Mouse (Mus musculus): Measurements from ENCODE around the gene Becn1. TPM values are rescaled to one million over a fixed set of nuclear protein-coding genes. Genes with fewer than 3 reads are reported as not detected.
"Not testable (repeated sequence)": the region's sequence is repeated elsewhere in the genome, so short reads cannot be mapped to it uniquely, and the experiment has no call there.

Gene Becn1
- total RNA-seq (2021): 100 to 1,000 TPM; 210 to 218 TPM
- long read RNA-seq, experiment 1, full-length matches to known transcripts: 197 of 224 reads
- long read RNA-seq, experiment 1, partial matches to known transcripts: 7 of 224 reads
- long read RNA-seq, experiment 1, other reads (novel, unspliced or antisense): 20 of 224 reads
- long read RNA-seq, experiment 2, full-length matches to known transcripts: 128 of 162 reads
- long read RNA-seq, experiment 2, partial matches to known transcripts: 8 of 162 reads
- long read RNA-seq, experiment 2, other reads (novel, unspliced or antisense): 26 of 162 reads

DNA sequence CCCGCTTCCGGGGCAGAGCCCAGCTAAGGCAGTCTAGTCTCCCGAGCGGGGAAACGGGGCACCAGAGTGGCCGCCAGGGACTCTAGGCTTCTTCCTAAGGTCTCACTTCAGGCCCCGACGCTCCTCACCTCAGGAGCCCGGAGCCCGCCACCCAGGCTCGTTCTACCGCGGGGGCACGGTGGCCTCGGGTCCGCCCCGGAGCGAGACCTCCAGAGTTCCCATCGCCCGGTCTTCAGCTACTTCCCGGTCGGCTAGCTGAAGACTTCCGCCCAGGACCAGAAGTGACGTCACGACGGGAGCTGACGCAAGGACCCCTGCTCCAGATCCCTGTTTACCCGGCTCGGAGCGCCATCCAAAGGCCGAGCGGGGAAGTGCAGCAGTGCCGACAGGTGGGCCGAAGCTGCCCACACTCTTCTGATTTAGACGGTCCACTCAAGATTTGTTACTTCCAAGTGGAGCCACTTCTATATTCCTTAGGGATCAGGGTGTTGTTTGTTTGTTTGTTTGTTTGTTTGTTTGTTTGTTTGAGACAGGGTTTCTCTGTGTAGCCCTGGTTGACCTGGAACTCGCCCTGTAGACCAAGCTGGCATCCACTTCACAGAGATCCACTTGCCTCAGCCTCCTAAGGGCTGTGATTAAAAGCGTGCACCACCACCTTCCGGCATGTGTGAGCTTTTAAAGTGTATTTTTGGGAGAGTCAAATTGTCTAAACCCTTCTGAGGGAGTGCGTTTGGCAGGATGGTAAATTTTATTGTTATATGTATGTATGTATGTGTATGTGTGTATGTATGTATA is at the start of gene Becn1:
Gene Becn1 (minus strand): TSS at position 283 of the 795 bp plus-strand sequence.
- H3K4me3 ChIP-seq: peak within 1 kb of the TSS; percentile 90
- intact Hi-C loops (cut with DNase I): loop anchor here (1.0 kb wide), 2 partner anchors 49 to 91 kb away; partner anchors contain the start of gene Vps25
- peak; percentile 98 for TF ChIP-seq CTCF (IDR thresholded peaks at IDR 0.05)
- peak within 1 kb of the TSS; percentile 85 for H3K27ac ChIP-seq
- peak; percentile 94 to 98 for DNase-seq (ENCODE audit: extremely low spot score in 1 of 2, low spot score in 2 of 2)

DNA sequence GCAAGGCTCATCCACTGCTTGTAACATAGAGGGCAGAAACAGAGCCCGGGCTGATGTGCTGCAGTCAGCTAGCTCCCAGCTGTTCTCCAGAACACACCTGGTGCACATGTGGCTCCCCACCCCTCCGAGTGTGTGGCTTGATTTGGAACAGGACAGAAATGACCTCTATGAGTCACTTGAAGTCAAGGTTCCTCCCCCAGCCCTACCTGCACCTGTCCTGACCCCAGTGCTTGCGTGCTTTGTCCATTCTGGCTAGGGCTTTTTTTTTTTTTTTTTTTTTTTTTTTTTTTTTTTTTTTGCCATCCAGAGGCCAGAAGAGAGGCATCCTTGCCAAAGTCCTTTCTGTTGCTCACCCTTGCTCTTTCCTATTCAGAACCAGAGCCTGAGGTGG is 49.6 kb upstream of the Becn1 start:
- Histone ChIP-seq H3K4me3 (no peak overlapping the region), H3K27ac (no peak overlapping the region)
- DNase-seq (ENCODE audit: extremely low spot score in 1 of 2, low spot score in 2 of 2): no peak
- TF ChIP-seq CTCF (IDR thresholded peaks at IDR 0.05): no peak
- intact Hi-C loops (cut with DNase I): no loop called here

DNA sequence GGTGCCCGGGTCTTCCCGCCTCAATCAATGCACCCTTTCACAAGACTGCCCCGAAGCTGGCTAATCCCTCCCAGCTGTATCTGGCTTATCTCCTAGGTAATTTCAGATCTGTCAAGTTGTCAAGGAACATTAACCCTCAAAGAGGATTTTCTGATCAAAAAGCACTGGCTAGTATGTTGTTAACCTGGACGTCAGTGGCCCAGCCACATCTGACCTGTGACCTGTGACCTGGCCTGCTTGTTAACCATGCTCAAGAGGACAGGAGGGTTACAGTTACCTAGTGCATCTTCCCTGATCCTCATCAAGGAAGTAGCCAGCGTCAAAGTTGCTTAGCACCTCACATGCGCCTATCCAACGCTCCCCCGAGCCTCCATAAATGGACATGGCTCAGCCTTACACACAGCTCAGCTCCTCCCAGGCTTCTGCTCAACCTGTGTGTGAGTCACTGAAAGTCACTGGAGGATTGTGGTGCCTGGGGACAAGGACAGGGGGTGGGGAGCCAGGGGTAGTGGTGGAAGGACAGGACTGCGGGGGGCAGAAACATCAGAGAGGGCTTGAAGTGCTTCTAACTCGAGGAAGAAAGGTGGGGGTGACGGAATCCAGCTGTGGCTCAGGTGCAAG is 49.1 kb upstream of the Becn1 start:
- DNase-seq (ENCODE audit: extremely low spot score in 1 of 2, low spot score in 2 of 2): no peak
- Histone ChIP-seq H3K4me3 (no peak overlapping the region), H3K27ac (no peak overlapping the region)
- intact Hi-C loops (cut with DNase I): no loop called here
- no peak for TF ChIP-seq CTCF (IDR thresholded peaks at IDR 0.05)

DNA sequence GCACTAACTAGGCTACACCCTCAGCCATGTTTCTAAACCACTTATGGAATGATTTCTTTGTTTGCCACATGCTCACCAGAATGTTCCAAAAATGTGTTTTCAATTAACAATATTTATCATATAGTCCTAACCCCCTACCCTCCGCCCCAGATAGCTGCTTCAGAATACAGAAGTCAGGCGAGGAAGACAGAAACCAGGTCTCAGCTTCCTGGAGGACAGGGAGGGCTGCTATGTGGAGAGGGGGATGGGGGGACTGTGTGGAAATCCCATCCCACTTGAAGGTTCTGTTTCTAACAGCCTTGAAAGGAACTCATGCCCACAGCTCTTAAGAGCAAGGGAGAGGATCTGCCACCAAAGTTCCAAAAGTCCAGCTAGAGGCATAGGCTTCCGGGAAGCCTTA is 47.1 kb upstream of the Becn1 start:
- intact Hi-C loops (cut with DNase I): no loop called here
- TF ChIP-seq CTCF (IDR thresholded peaks at IDR 0.05): no peak
- DNase-seq (ENCODE audit: extremely low spot score in 1 of 2, low spot score in 2 of 2): no peak
- no peak overlapping the region for H3K27ac ChIP-seq
- H3K4me3 ChIP-seq: no peak overlapping the region

DNA sequence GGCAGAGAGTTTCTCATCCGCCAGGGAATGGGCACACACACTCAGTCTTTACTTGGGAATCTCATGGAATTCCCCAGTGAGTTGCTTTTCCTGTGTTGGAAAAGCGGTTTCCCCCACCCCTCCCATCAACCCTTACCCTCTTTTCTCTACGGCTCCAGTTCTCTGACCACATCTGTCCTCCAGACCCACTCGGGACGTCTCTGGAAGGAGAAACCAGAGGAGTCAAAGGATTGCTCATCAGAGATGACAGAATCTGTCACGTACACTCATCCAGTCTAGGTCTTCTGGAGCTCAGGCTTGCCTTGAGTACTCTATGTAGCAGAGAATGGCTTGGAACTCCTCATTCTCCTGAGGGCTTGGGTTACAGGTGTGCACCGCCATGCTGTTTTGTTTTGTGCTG is 46.7 kb upstream of the Becn1 start:
- no peak for TF ChIP-seq CTCF (IDR thresholded peaks at IDR 0.05)
- intact Hi-C loops (cut with DNase I): no loop called here

DNA sequence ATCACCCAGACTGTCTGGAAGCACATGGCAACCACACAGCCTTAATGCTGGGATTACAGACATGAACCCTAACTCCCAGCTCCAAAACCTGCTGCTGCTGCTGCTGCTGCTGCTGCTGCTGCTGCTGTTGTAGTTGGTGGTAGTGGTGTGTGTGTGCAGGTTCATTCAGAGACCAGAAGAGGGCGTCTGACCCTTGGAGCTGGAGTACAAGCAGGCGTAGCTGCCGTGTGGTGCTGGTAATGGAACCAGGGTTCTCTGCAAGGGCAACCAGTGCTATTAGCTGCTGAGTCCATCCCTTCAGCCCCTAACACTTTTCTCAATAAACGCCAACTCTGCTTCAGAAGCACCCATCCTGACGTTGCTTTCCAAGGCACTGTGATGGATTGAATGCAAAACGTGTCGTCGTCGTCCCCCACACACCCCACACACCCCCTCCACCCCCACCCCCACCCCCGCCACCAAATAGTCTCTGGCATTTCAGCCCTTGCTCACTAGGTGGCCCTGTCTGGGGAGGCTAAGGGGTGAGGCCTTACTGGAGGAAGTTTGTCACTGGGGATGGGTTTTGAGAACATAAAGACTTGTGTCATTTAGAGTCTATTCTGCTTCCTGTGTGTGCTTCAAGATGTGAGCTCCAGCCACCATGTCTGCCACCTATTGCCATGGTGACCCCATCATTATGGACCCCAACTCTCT is 45.1 kb upstream of the Becn1 start:
- intact Hi-C loops (cut with DNase I): no loop called here
- H3K4me3 ChIP-seq: no peak overlapping the region
- no peak overlapping the region for H3K27ac ChIP-seq
- DNase-seq (ENCODE audit: extremely low spot score in 1 of 2, low spot score in 2 of 2): no peak
- TF ChIP-seq CTCF (IDR thresholded peaks at IDR 0.05): no peak

More for the DNA sequence above, 46.7 kb upstream of the Becn1 start:
- Histone ChIP-seq H3K27ac (no peak overlapping the region), H3K4me3 (no peak overlapping the region)
- no peak for DNase-seq (ENCODE audit: extremely low spot score in 1 of 2, low spot score in 2 of 2)

DNA sequence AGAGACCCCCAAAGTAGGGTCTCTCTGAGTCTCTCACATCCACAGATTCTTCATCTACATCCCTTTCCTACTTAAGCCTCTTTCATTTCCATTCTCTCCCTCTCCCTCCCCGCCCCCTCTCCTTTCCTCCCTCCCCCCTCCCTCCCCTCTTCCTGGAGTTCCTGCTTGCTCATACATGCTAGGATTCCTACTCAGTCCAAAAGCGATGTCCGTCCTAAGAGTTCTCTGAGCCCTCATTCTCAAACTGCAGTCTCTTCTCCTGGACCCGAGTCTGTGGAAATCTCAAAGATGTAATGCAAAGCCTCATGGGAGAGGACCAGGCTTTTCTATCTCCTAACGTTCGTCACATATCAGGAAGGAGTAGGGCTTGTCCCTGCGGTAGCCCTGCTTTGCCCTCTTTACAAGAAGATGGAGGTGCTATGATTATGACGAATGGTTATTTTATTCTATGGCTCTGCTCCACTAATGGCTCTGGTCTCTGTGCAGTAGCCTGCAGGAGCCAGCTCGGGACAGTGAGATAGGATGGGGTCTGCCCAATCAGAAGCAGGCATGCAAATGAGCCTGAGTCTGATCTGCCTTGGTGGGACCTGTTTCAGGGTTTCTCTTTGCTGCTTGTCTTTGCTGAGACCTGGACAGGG is 36.2 kb upstream of the Becn1 start:
- Histone ChIP-seq H3K27ac (no peak overlapping the region), H3K4me3 (peak overlapping the region; percentile 19; the same call in 1 of the 2 replicates)
- DNase-seq (ENCODE audit: extremely low spot score in 1 of 2, low spot score in 2 of 2): no peak
- no peak for TF ChIP-seq CTCF (IDR thresholded peaks at IDR 0.05)
- intact Hi-C loops (cut with DNase I): no loop called here

DNA sequence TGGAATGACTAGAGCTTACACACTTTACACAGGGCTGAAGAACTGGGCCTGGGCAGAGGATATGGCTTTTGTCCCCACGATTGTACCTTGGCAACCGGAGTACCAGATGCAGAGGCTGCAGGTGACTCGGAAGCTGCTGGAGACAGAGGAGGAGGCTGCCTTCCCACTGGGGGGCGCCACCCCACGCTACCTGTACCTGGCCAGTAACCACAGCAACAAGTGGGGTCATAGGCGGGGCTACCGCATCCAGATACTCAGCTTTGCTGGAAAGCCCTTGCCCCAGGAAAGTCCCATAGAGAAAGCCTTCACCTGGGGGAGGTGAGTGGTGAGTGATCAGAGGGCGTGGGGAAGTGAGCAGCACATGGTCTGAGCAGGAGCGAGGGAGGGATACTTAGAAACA is 33.6 kb upstream of the Becn1 start:
- DNase-seq (ENCODE audit: extremely low spot score in 1 of 2, low spot score in 2 of 2): no peak
- no peak overlapping the region for H3K4me3 ChIP-seq
- TF ChIP-seq CTCF (IDR thresholded peaks at IDR 0.05): no peak; the same call in 1 of the 2 replicates
- H3K27ac ChIP-seq: no peak overlapping the region
- intact Hi-C loops (cut with DNase I): no loop called here

DNA sequence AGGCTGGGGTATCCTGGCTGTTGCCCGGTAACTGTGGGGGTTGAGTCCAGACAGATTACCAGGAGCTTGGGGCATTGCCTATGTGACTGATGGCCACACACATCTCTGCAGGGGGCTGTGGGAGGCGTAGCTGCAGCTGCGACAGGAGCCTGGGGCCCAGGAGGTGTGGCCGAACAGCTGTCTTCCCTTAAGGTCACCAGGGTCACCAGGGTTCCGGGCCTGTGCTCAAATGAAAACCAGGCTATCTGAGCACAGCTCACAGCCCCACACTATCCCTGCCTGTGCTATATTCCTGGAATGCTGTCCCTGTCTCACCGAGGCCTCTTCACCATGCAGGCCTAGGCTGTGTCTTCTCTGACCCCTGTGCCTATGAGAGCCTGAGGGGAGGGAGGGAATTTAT is 32.4 kb upstream of the Becn1 start:
- no peak for TF ChIP-seq CTCF (IDR thresholded peaks at IDR 0.05)
- no peak overlapping the region for H3K27ac ChIP-seq
- DNase-seq (ENCODE audit: extremely low spot score in 1 of 2, low spot score in 2 of 2): no peak
- no peak overlapping the region for H3K4me3 ChIP-seq
- intact Hi-C loops (cut with DNase I): no loop called here

DNA sequence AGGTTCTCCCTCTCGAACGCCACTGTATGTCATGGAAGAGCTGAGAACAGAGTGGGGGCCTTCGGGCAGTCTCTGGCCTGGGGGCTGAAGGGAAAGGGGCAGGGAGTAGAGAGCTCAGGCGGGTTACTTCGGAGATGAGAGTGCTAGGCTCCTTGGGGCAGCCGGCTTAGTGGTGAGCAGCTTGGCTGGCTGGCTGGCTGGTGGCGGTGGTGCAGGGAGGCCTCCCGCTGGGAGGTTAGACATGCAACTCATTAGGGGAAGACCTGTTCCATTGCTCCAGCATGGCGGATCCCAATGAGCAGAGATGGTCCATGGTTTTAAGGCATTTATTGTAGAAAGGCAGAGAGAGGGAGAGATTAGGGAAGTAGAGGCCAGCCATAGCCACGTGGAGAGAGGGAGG is 31.9 kb upstream of the Becn1 start:
- intact Hi-C loops (cut with DNase I): no loop called here
- Histone ChIP-seq H3K4me3 (no peak overlapping the region), H3K27ac (no peak overlapping the region)
- no peak for DNase-seq (ENCODE audit: extremely low spot score in 1 of 2, low spot score in 2 of 2)
- TF ChIP-seq CTCF (IDR thresholded peaks at IDR 0.05): no peak

DNA sequence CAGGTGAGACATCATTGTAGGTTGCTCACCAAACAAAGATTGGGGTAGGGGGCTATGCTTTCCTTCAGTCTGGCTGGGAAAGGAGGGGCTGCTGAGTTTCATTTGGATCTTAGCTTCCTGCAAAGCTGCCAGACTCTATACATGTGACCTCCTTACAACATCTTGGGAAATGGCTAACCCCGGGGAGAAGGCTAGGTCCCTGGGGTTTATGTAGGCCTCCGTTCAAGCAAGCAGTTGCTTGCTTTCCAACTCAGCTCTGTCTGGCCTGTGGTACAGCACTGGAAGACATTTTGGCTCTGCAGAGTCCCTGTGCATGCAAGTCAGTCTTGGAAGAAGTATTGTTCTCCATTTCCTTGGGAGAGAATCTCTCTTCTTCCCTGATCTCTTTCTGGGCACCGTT is 30.5 kb upstream of the Becn1 start:
- Histone ChIP-seq H3K4me3 (no peak overlapping the region), H3K27ac (no peak overlapping the region)
- intact Hi-C loops (cut with DNase I): no loop called here
- TF ChIP-seq CTCF (IDR thresholded peaks at IDR 0.05): no peak
- no peak for DNase-seq (ENCODE audit: extremely low spot score in 1 of 2, low spot score in 2 of 2)

DNA sequence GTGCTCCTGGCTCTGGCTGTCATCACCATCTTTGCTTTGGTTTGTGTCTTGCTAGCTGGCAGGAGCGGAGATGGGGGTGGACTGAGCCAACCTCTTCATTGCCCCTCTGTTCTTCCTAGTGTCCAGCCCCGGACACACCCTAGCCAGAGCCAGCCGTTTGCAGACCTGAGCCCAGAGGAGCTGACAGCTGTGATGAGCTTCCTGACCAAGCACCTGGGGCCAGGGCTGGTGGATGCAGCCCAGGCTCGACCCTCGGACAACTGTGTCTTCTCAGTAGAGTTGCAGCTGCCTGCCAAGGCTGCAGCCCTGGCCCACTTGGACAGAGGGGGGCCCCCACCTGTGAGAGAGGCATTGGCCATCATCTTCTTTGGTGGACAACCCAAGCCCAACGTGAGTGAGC is 28.9 kb upstream of the Becn1 start:
- H3K27ac ChIP-seq; intact Hi-C loops (cut with DNase I); DNase-seq (ENCODE audit: extremely low spot score in 1 of 2, low spot score in 2 of 2); H3K4me3 ChIP-seq: not testable (repeated sequence)

Data from left cerebral cortex, adult 2 months (tissue).